Mouse (Mus musculus): ENCODE data around the gene Aadac. TPM values are rescaled to one million over a fixed set of nuclear protein-coding genes. Genes with fewer than 3 reads are reported as not detected.

Aadac gene
- polyA plus RNA-seq, 1 experiment from 2014 or later = 1.2 TPM

DNA sequence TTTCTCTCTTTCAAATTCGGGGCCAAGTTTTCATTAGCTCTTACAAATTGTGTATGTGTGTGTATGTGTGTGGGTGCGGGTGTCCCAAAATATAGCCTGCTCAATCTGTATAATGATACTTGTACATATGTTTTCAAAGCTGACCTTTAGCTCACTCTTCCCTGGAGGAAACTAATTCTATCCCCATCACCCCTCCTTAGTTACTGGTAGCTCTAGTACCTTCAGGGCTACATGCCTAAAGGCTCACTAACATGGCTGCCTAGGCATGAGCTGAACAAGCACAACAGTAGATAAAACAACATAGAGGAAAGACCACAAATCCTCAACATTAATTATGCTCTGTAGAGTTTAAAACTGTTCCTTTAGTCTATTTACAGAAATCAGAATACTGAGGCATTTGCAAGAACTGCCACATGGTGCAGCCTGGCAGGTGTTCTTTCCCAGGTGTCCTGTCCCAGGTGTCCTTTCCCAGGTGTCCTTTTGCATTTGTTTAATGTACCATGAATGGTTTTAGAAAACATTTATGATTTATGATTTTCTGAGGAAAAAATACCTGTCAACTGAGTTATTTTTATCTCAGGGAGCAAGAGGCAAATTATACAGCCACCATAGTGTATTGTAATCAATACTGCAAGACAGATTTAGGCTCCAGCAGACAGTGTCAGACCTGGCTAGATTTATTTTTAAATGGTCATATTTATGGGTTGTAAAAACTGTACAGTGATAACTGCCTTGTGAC lies 31.7 kb downstream of the Aadac start:
- Histone ChIP-seq H3K9me3 (replicated peaks; ENCODE audit: control insufficient read depth, low read length) (no peaks in the 10 kb centered on the region), H3K9ac (ENCODE audit: low read depth, low read length) (no peak overlapping the region), H3K4me3 (ENCODE audit: low read depth, low read length) (no peak overlapping the region), H3K36me3 (ENCODE audit: control insufficient read depth, insufficient read depth, low read length) (no peaks in the 10 kb centered on the region), H3K27me3 (ENCODE audit: control insufficient read depth, insufficient read depth, low read length) (no peaks in the 10 kb centered on the region), H3K27ac (ENCODE audit: low read depth, low read length) (no peak overlapping the region), H3K4me2 (no peak overlapping the region), H3K4me1 (ENCODE audit: control insufficient read depth, insufficient read depth, low read length) (no peaks in the 10 kb centered on the region)
- 70% methylated on average over 2 of the region's 2 CpGs for WGBS (ENCODE audit: insufficient replicate concordance)
- no peak for ATAC-seq (replicated peaks; ENCODE audit: insufficient number of reproducible peaks, low FRiP score, low TSS enrichment)

DNA sequence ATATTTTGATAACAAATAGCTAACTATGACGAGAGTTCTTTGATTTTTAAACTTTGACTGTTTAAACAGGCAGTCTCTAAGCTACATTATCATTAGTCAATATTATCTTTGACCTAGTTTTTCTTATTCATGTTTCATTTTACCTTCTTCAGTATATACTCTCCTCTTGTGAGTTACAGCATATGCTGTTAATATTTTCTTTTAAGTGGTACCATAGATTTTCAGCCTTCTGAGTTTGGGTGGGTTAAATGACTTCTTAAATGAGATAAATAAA lies 32.2 kb downstream of the Aadac start:
- Histone ChIP-seq H3K27me3 (ENCODE audit: control insufficient read depth, insufficient read depth, low read length) (no peaks in the 10 kb centered on the region), H3K9ac (ENCODE audit: low read depth, low read length) (no peak overlapping the region), H3K27ac (ENCODE audit: low read depth, low read length) (no peak overlapping the region), H3K36me3 (ENCODE audit: control insufficient read depth, insufficient read depth, low read length) (no peaks in the 10 kb centered on the region), H3K9me3 (replicated peaks; ENCODE audit: control insufficient read depth, low read length) (no peaks in the 10 kb centered on the region), H3K4me3 (ENCODE audit: low read depth, low read length) (no peak overlapping the region), H3K4me2 (no peak overlapping the region), H3K4me1 (ENCODE audit: control insufficient read depth, insufficient read depth, low read length) (no peaks in the 10 kb centered on the region)
- no peak for ATAC-seq (replicated peaks; ENCODE audit: insufficient number of reproducible peaks, low FRiP score, low TSS enrichment)
- 57% methylated on average over 1 of the region's 1 CpGs for WGBS (ENCODE audit: insufficient replicate concordance)

DNA sequence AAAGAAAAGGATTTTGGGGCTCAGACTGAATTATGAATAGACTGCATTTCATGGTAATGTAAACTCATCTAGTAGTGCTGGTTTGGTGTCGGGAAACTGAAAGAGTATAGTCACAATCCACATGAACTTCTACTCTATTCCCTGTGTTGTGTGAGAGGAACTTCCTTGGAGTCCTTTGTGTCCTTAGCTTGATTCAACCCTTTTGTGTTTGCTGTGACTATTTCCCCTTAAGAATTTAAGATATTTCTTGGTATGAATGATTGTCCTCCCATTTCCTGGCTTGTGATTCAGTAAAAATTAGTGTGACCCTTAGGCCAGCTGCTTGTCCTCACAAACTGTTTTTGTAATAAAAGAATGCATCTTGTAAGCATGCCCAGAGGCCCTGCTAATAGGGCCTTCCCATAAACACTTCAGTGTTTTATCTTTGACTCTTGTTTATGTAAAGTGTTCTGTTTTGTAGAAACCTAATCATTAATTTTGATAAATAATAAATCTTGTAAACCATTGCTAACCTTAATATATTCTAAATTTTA lies 53.4 kb downstream of the Aadac start:
- H3K9ac ChIP-seq (ENCODE audit: low read depth, low read length) = no peak overlapping the region
- ATAC-seq (replicated peaks; ENCODE audit: insufficient number of reproducible peaks, low FRiP score, low TSS enrichment) = no peak
- H3K4me3 ChIP-seq (ENCODE audit: low read depth, low read length) = no peak overlapping the region
- H3K9me3 ChIP-seq (replicated peaks; ENCODE audit: control insufficient read depth, low read length) = no peaks in the 10 kb centered on the region
- H3K4me2 ChIP-seq = no peak overlapping the region
- no peaks in the 10 kb centered on the region for H3K4me1 ChIP-seq (ENCODE audit: control insufficient read depth, insufficient read depth, low read length)
- H3K36me3 ChIP-seq (ENCODE audit: control insufficient read depth, insufficient read depth, low read length) = no peaks in the 10 kb centered on the region
- no peak overlapping the region for H3K27ac ChIP-seq (ENCODE audit: low read depth, low read length)
- H3K27me3 ChIP-seq (ENCODE audit: control insufficient read depth, insufficient read depth, low read length) = no peaks in the 10 kb centered on the region
- WGBS (ENCODE audit: insufficient replicate concordance) = 91% methylated on average over 1 of the region's 1 CpGs

DNA sequence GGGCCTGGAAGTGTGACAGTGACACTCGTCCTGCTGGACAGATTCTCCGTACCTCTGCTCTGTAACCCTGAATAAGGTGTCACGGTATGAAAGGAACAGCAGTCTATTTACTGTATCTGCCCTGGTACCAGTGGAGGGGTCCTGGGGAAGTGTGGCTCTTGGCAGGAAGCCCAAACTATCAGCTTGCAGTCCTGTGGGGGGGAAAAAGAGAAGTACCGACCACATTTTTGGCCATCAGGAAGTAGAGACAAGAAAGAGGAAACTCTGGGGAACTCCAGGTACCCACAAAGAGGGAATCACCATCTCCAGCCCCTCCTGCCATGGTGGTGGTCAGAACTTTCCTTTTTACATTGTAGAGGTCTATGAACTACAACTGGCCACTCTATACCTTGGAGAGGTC lies 55.1 kb downstream of the Aadac start:
- no peak overlapping the region for H3K9ac ChIP-seq (ENCODE audit: low read depth, low read length)
- H3K27ac ChIP-seq (ENCODE audit: low read depth, low read length) = no peak overlapping the region
- no peaks in the 10 kb centered on the region for H3K36me3 ChIP-seq (ENCODE audit: control insufficient read depth, insufficient read depth, low read length)
- H3K27me3 ChIP-seq (ENCODE audit: control insufficient read depth, insufficient read depth, low read length) = no peaks in the 10 kb centered on the region
- H3K4me1 ChIP-seq (ENCODE audit: control insufficient read depth, insufficient read depth, low read length) = no peaks in the 10 kb centered on the region
- ATAC-seq (replicated peaks; ENCODE audit: insufficient number of reproducible peaks, low FRiP score, low TSS enrichment) = no peak
- H3K9me3 ChIP-seq (replicated peaks; ENCODE audit: control insufficient read depth, low read length) = no peaks in the 10 kb centered on the region
- H3K4me3 ChIP-seq (ENCODE audit: low read depth, low read length) = no peak overlapping the region
- no peak overlapping the region for H3K4me2 ChIP-seq
- 33% methylated on average over 4 of the region's 4 CpGs for WGBS (ENCODE audit: insufficient replicate concordance)

DNA sequence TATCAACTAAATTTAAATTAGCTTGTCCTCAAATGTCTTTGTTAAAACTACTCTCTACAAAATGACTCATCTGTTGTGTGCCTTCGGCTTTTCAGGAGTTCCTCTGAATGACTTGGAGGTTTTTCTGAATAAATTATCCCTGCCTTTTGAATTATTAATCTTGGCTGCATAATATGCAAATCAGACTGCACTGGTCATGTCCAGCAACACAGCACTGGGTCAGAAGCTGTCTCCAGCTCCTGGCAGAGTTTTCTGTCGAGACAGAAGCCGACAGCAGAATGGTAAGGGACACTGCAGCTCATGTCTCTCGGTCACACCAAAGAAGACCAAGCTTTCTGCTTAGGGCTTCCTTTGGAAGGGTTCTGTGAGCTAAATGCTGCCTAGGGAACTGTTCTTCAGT lies 56.1 kb downstream of the Aadac start, which contains the start of gene Sucnr1:
Sucnr1 (plus strand) TSS at position 222 of the 400 bp plus-strand sequence.
- no peak for ATAC-seq (replicated peaks; ENCODE audit: insufficient number of reproducible peaks, low FRiP score, low TSS enrichment)
- no peaks in the 10 kb centered on the region for H3K9me3 ChIP-seq (replicated peaks; ENCODE audit: control insufficient read depth, low read length)
- H3K36me3 ChIP-seq (ENCODE audit: control insufficient read depth, insufficient read depth, low read length) = no peaks in the 10 kb centered on the region
- H3K9ac ChIP-seq (ENCODE audit: low read depth, low read length) = no peak within 1 kb of the TSS
- 68% methylated on average over 4 of the region's 4 CpGs for WGBS (ENCODE audit: insufficient replicate concordance)
- H3K27ac ChIP-seq (ENCODE audit: low read depth, low read length) = no peak within 1 kb of the TSS
- H3K4me1 ChIP-seq (ENCODE audit: control insufficient read depth, insufficient read depth, low read length) = no peaks in the 10 kb centered on the region
- no peak within 1 kb of the TSS for H3K4me2 ChIP-seq
- H3K4me3 ChIP-seq (ENCODE audit: low read depth, low read length) = no peak within 1 kb of the TSS
- H3K27me3 ChIP-seq (ENCODE audit: control insufficient read depth, insufficient read depth, low read length) = no peaks in the 10 kb centered on the region

DNA sequence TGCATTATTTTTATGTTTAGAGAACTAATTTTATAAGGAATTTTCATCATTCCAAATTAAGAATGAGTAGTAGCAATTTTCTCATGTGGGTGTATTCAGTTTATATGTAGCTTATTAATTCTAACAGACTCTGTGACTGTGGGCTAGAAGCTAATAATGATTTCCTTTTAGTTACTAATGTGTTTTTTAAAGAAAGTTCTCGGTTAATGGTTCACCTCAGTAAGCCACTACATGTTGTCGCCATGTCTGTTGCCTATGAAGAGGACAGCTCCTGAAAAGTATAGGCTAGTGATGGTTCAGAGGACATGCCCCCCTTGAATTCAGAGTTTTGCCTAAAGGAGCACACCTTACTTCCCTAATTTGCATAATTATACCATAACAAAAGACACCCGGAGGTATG lies 57.2 kb downstream of the Aadac start:
- H3K27me3 ChIP-seq (ENCODE audit: control insufficient read depth, insufficient read depth, low read length) = no peaks in the 10 kb centered on the region
- no peaks in the 10 kb centered on the region for H3K9me3 ChIP-seq (replicated peaks; ENCODE audit: control insufficient read depth, low read length)
- no peak overlapping the region for H3K4me2 ChIP-seq
- ATAC-seq (replicated peaks; ENCODE audit: insufficient number of reproducible peaks, low FRiP score, low TSS enrichment) = no peak
- no peak overlapping the region for H3K4me3 ChIP-seq (ENCODE audit: low read depth, low read length)
- H3K9ac ChIP-seq (ENCODE audit: low read depth, low read length) = no peak overlapping the region
- no peak overlapping the region for H3K27ac ChIP-seq (ENCODE audit: low read depth, low read length)
- no peaks in the 10 kb centered on the region for H3K36me3 ChIP-seq (ENCODE audit: control insufficient read depth, insufficient read depth, low read length)
- H3K4me1 ChIP-seq (ENCODE audit: control insufficient read depth, insufficient read depth, low read length) = no peaks in the 10 kb centered on the region
- whole genome bisulfite sequencing (ENCODE audit: insufficient replicate concordance) = 87% methylated on average over 3 of the region's 3 CpGs

DNA sequence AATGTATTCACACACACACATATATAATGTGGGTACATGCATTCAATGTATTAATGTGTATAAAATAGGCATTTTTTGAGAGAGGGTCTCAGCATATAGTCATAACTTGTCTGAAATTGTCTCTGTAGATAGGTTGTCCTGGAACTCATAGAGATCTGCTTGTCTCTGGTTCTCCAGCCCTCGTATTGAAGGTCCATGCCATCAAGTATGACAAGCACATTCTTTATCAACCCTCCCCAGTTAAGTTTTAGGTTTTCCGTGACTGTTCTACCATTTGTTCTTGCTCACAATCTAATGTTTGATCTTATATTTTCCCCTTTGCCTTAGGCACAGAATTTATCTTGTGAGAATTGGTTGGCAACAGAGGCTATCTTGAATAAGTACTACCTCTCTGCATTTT lies 60.2 kb downstream of the Aadac start:
- no peak overlapping the region for H3K4me3 ChIP-seq (ENCODE audit: low read depth, low read length)
- no peaks in the 10 kb centered on the region for H3K9me3 ChIP-seq (replicated peaks; ENCODE audit: control insufficient read depth, low read length)
- no peak overlapping the region for H3K27ac ChIP-seq (ENCODE audit: low read depth, low read length)
- no peaks in the 10 kb centered on the region for H3K36me3 ChIP-seq (ENCODE audit: control insufficient read depth, insufficient read depth, low read length)
- H3K4me1 ChIP-seq (ENCODE audit: control insufficient read depth, insufficient read depth, low read length) = no peaks in the 10 kb centered on the region
- no peaks in the 10 kb centered on the region for H3K27me3 ChIP-seq (ENCODE audit: control insufficient read depth, insufficient read depth, low read length)
- H3K9ac ChIP-seq (ENCODE audit: low read depth, low read length) = no peak overlapping the region
- no peak for ATAC-seq (replicated peaks; ENCODE audit: insufficient number of reproducible peaks, low FRiP score, low TSS enrichment)
- H3K4me2 ChIP-seq = no peak overlapping the region
- 74% methylated on average over 2 of the region's 2 CpGs for WGBS (ENCODE audit: insufficient replicate concordance)

Other genes starting within 250 kb of the Aadac start
- not detected in 2 replicates for gene Gm8298, start 164.7 kb upstream of the Aadac start, polyA plus RNA-seq (2014; fragmentation: Nextera tagmentation; extraction: Ambion mirVana)
- gene C130079G13Rik, start 100.5 kb upstream of the Aadac start, polyA plus RNA-seq (2014; fragmentation: Nextera tagmentation; extraction: Ambion mirVana) = not detected in 2 replicates
- gene Aadacl2, start 19.0 kb upstream of the Aadac start, polyA plus RNA-seq (2014; fragmentation: Nextera tagmentation; extraction: Ambion mirVana) = not detected in 2 replicates
- gene Sucnr1, start 56.2 kb downstream of the Aadac start, polyA plus RNA-seq (2014; fragmentation: Nextera tagmentation; extraction: Ambion mirVana) = not detected in 2 replicates